Mouse (Mus musculus): ENCODE data around the gene Prune1. TPM values are rescaled to one million over a fixed set of nuclear protein-coding genes. Genes with fewer than 3 reads are reported as not detected.
A peak's percentile ranks its signal among the peaks of the same experiment; 100 is the strongest.

Prune1 gene
- total RNA-seq, 2 experiments from 2014 or later: 22.2 to 27.9 TPM

GRCm38 (mm10) chr3:95277149-95277551, 4.7 kb downstream of the Prune1 start:
- DNase-seq: no peak

DNA sequence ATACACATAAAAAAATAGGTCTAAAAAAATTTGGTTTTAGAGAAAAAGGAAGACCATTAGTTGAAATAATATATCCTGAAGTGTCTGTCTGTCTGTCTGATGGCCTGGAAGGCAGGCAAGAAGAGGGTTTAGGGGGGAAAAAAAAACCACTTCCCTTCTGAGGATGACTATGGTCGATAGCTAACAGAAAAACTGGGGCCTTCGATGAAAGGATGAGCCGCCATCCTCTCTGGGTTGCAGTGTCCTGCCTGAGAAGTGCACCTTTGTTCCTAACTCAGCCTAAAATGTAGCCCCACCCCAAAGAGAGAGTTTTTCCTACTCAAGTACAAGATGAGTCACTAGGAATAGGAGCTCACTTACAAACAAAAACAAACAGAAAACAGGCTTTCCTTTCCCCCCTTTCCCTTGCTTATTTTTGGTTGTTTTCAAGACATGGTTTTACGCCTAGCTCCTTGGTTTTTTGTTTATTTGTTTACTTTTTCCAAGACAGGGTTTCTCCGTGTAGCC, 5.4 kb downstream of the Prune1 start:
- no peak for DNase-seq

GRCm38 (mm10) chr3:95275161-95275560, 6.7 kb downstream of the Prune1 start:
- no peak for DNase-seq

GRCm38 (mm10) chr3:95274453-95274852, 7.4 kb downstream of the Prune1 start:
- DNase-seq: no peak

DNA sequence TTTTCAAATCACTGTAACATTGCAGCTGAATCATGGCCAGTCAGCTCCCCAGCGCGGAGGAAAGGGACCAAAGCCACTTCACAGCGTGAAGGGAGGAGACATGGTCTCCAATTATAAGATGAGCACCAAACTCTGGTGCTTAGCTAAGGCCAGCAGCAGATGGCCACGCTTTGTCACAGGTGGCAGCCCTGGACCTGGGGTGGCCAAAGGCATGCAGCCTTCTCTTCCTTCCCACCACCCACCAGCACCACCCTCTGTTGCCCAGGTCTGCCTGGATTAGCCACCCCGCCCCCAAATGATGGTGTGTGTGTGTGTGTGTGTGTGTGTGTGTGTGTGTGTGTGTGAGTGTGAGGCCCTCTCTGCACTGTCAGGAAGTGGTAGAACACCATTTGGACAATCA, 8.4 kb downstream of the Prune1 start:
- no peak for DNase-seq

DNA sequence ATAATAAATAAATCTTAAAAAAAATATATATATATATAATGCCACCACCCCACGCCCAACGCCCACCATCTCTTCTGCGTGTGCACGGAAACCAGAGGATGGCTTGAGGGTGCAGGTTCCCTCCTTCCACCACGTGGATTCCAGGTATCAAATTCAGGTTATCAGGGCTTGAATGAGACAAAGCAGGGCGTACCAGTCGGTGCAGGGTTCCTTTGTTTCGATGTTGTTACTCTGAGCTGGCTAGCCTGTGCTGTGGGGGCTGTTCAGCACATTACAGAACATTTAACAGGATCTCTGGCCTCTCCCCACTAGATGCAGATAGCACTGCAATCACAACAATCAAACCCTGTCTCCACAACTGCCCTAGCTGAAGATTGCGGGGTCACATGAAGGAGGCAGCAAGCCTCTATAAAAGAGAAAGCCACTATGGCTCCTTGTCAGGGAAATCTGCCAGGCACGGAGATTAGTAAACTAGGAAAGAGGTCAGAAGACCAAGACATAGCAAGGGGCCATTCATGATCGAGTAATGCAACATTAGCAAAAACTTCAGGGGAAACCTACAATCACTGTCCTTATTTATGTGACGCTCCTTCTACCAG, 11.0 kb downstream of the Prune1 start:
- peak; percentile 58 for DNase-seq

DNA sequence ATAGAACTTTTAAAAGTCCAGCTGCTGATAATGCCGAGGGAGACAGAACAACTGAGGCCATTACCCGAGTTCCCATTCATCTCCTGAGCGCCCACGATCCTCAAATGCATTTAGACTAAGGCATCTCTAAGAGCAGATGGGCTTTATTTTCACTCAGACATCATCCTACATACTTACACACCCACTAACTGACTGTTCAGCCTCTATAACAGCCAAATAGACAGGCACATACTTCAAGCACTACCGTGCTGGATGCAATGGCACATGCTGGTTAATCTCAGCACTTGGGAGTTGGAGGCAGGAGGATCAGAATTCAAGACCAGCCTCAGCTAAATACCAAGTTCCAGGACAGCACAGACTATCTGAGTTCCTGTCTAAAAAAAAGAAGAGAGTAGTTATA, 12.1 kb downstream of the Prune1 start:
- no peak for DNase-seq

GRCm38 (mm10) chr3:95267855-95268254, 14.0 kb downstream of the Prune1 start:
- DNase-seq: peak; percentile 53

DNA sequence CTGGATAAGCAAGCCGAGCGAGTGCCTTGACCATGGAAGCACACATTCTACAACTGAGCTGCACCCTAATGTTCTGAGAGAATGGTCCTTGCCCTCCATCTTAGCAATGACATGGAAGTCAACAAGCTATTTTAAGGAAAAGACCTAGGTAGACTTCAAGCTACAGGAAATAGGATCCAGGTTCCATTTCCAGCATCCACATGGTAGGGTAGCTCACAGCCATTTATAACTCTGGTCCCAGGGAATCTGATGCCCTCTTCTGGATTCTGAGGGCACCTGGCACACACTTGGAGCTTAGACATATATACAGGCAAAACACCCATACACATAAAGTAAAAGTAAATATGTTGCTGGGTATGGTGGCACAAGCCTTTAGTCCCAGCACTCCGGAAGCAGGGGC, 15.8 kb downstream of the Prune1 start:
- DNase-seq: no peak

DNA sequence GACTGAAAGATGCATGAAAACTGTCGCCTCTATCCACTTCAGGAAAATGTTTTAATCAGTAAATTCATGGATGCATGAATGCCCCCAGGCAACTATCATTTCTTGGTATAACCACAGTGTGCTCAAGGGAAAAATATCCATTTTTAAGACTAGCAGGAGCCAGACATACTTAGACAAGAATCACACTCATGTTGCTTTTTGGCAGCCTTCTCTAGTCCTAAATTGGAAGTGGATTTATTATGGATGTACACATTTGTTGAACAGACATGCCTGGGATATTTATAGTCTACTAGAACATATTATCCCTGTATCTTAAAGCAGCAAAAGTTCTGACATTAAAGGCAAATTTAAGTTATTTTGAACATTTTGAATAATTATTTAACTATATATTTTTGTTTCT, 17.2 kb downstream of the Prune1 start:
- no peak for DNase-seq

GRCm38 (mm10) chr3:95263089-95263739, 18.7 kb downstream of the Prune1 start:
- peak; percentile 83 for DNase-seq

- no peak for DNase-seq
These were observed 19.9 kb downstream of the Prune1 start for GRCm38 (mm10) chr3:95261975-95262374.

GRCm38 (mm10) chr3:95256931-95257330, 24.9 kb downstream of the Prune1 start:
- no peak for DNase-seq

GRCm38 (mm10) chr3:95250783-95251424, 31.0 kb downstream of the Prune1 start, which contains the start of gene Bnipl:
Gene Bnipl, minus strand, starts transcription at chr3:95251193.
- DNase-seq: no peak

DNA sequence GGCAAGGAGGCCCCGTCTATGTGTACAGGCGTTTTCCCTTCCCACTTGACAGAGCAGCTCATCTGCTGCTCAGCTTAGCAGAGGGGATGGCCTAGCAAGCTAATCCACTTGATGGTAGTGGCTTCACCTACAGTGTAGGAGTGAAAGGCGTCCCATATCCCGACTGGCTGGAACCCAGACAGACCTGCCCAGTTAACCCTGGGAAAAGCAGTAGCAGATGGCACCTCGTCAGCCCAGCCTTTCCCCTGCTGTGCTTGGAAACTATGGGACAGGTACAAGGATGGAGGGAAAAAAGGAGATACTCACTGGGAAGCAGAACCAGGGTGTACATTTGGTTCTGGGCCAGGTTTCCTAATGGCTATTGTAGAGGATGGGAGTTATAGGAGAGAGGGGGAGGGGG, 31.5 kb downstream of the Prune1 start:
- no peak for DNase-seq

GRCm38 (mm10) chr3:95247660-95248336, 34.1 kb downstream of the Prune1 start:
- no peak for DNase-seq

GRCm38 (mm10) chr3:95246465-95247231, 35.2 kb downstream of the Prune1 start:
- peak; percentile 73 for DNase-seq

DNA sequence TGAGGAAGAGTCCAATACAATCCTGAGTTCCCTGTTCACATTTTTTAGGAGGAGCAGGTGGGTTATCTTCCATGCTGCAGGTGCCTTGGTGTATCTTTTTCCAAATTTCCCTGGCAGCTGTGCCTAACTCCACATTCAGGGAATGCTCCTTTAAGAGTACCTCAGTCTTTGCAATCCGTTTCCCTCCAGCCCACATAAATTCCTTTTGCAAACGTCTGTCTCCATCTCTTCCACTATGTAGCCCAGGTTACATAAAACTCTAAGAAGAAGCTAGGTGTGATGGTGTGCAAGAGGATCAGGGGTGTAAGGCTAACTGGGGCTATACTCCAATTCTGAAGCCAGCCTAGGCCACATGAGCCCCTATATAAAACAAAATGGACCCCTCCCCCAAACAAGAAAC, 38.8 kb downstream of the Prune1 start:
- no peak for DNase-seq

DNA sequence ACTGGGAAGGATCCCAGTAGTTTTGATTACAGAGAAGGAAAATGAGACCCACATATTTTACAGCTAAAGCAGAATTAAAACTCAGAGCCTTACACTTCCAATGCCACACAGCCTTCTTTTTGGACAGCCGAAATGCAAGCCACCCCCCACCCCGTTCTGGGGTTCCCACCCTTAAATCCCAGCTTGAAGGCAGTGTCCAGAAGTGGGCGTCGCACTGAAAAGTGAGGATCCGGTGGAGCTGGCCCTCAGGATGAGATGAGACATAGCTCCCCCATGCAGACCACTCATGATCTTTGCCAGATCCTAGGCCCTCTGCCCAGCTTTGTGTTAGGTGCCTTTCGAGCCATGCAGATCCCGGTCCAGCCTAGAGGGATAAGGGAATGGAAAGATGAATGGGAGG, 40.4 kb downstream of the Prune1 start, which contains the start of gene Gm128:
Gm128 (minus strand) TSS at position 101 of the 400 bp plus-strand sequence.
- no peak for DNase-seq

DNA sequence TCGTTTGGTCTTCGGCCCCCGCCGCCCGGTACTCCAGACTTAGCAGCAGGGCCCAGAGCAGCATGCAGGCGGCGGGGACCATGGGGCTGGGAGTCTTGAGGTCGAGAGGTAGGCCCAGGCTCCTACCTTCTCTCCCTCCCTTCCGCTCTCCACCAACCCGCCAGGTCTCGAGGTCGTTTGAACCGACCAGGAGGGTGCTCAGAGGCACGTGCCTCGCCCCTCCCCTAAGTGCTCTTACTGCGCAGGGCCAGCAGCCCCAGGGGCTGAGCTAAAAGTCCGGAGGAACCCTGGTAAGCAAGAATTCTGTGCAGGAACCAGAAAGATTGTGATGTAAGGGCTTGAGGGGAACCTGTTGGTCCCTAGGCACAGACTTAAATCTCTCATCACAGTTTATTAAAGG, 41.0 kb downstream of the Prune1 start:
- DNase-seq: no peak

DNA sequence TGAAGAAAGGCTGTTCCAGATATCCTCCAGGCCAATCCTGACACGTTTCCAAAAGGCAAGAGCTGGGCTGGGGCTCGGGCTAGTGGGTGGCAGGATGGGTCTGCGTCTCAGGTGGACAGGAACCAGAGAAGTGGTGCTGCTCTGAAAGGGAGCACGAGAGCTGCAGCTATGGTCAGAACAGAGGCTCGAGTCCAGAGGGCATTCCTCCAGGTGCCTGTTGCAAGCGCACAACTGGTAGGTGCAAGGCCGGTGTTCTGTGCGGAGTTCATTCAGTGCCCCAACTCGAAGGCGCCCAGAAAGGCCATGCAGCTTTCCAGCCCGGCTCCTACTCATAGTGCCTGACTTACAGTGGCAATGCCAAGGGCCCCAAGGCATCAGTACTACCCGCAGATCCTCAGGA, 41.9 kb downstream of the Prune1 start:
- DNase-seq: no peak

DNA sequence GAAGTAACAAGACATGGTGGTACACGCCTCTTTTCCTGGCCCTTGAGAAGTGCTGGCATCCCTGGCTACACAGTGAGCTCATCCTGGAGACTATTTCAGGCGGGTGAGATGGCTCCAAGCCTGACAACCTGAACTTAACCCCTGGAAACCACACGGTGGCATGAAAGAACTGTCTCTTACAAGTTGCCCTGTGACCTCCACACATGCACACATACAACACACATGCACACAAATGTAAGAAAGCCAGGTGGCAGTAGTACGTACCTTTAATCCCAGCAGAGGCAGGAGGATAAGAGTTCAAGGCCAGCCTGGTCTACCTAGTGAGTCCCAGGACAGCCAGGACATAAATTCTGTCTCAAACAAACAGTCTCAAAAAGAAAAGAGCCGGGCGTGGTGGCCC, 42.9 kb downstream of the Prune1 start:
- DNase-seq: no peak
